Mouse (Mus musculus) urinary bladder, postnatal 4 days (tissue): Measurements from ENCODE around the gene Mob3c.

Experiments used
- DNase-seq, 2 experiments: peaks; one replicate each; pipeline ENCODE4 v3.0.0; 2021 to 2022; ENCODE audit warnings: low spot score in 2 of 2

Gene Mob3c

DNA sequence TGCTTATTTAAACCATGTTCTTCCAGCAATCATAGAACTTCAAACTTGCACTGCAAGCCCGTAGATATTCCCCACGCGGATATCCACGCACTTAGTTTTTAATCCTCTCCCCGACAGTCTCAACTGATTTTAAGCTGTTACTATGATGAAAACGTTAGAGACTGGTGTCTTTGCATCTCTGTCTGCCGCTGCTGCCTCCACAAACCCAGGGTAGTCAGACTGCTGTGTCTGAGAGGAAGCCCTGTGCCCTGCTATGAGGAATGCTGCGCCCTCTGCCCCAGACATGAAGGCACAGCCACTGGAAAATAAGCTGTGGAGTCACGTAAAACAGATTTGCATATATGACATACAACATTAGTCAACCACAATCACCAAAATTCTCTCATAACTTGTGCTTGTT is 50.9 kb downstream of the Mob3c start:
- no peak for DNase-seq

DNA sequence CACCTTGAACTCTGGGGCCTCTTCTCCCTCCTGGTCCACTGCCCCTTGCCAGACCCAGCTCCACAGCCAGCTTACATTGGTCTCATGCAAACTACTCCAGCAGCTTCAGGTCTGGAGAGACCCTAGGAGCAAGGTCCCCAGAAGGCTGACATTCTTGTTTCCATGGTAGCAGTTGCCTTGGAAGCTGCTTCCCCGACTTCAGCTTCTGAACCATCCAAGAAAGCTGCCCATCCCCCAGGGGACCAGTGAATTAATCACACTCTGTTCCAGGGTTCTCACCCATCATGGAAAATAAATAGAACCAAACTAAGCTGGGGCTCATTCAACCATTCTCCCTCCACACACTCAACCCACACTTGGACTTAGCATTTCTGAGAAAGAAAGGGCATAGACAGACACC is 53.3 kb downstream of the Mob3c start:
- DNase-seq, result no peak

DNA sequence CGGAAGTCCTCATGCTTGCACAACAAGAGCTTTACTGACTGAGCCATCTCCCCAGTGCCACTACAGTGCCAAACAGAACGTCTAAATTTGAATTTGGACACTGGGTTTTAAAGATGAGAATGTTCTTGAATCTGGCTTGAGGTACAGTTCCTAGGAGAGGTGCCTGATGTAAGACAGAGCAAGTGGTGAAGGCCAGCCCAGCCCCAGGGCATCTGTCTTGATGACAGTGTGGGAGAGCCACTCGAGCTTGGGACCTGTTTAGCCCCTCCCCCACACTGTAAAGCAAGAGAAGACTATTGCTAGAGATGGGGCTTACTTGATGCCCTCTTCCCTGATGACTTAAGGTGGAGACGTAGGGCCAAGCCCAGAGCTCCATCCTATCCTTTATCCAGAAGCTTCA is 54.3 kb downstream of the Mob3c start:
- DNase-seq, result no peak

DNA sequence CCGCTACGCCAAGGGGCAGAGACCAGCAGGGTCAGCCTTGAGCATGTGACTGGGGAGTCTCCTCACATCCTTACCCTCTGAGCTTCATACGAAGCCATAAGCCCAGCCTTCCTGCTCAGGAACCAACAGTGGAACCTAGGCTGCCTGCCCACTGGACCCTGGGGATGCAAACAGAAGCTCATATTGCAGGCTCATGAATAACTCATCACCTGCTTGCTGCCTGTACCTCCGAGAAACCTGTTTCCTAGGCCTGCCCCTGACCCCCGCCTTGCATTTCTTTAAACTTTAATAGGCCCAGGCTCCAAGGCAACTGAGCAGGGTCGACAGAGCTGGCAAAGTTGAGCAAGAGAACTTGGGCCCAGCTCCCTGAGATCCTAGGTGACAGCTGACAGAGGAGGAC is 56.1 kb downstream of the Mob3c start, which contains the start of gene Kncn:
TSS of gene Kncn (plus strand) at position 379 of the 400 bp plus-strand sequence.
- no peak for DNase-seq
